Mouse (Mus musculus) neural tube, embryonic 15.5 days (tissue): ENCODE data around the gene Tpm4. TPM values are rescaled to one million over a fixed set of nuclear protein-coding genes. Genes with fewer than 3 reads are reported as not detected.
A peak's percentile ranks its signal among the peaks of the same experiment; 100 is the strongest.

ENCODE experiments used
- ATAC-seq: fragments of 200-750 bp; cut with Nextera tagmentation; 2 replicates; pipeline ENCODE4 v1.8.0; 2017; ENCODE audit warnings: mild to moderate bottlenecking, moderate TSS enrichment, moderate library complexity; ENCODE audit not compliant: low FRiP score
- H3K27ac ChIP-seq: fragments of 300-500 bp; sonication (generic); replicated peaks from 2 replicates; pipeline ENCODE4 v1.5.1; 2015; ENCODE audit warnings: mild to moderate bottlenecking, inconsistent platforms
- H3K27me3 ChIP-seq: fragments of 300-500 bp; sonication (generic); replicated peaks from 2 replicates; pipeline ENCODE4 v1.6.1; 2015; ENCODE audit warnings: inconsistent platforms
- H3K36me3 ChIP-seq: fragments of 300-500 bp; sonication (generic); 2 replicates; pipeline ENCODE4 v1.6.1; 2015; ENCODE audit warnings: inconsistent platforms
- H3K4me1 ChIP-seq: fragments of 300-500 bp; sonication (generic); 2 replicates; pipeline ENCODE4 v1.6.1; 2015; ENCODE audit warnings: inconsistent platforms
- H3K4me2 ChIP-seq: fragments of 300-500 bp; sonication (generic); 2 replicates; pipeline ENCODE4 v1.6.1; 2015; ENCODE audit warnings: inconsistent platforms, mild to moderate bottlenecking, moderate library complexity
- H3K4me3 ChIP-seq: fragments of 300-500 bp; sonication (generic); replicated peaks from 2 replicates; pipeline ENCODE4 v1.5.1; 2015; ENCODE audit warnings: mild to moderate bottlenecking, inconsistent platforms
- H3K9ac ChIP-seq: fragments of 300-500 bp; sonication (generic); replicated peaks from 2 replicates; pipeline ENCODE4 v1.6.1; 2015; ENCODE audit warnings: mild to moderate bottlenecking, inconsistent platforms
- H3K9me3 ChIP-seq: fragments of 300-500 bp; sonication (generic); replicated peaks from 2 replicates; pipeline ENCODE4 v1.6.1; 2016; ENCODE audit warnings: inconsistent platforms
- WGBS: fragments of 180-500 bp; shearing (Covaris S2); methylation state at CpG from one replicate; pipeline ENCODE4 v1.1.7; 2015; ENCODE audit warnings: mixed read lengths; 5-methylcytosine and 5-hydroxymethylcytosine counted together
- polyA plus RNA-seq: library from polyadenylated mRNA; unstranded; fragments of >200 nt; fragmentation: Nextera tagmentation; extraction: Ambion mirVana; gene quantifications from 2 replicates; pipeline ENCODE4 v1.2.1, GENCODE M21; 2015

Tpm4 gene
- polyA plus RNA-seq, 1 experiment from 2014 or later = 156 TPM

DNA sequence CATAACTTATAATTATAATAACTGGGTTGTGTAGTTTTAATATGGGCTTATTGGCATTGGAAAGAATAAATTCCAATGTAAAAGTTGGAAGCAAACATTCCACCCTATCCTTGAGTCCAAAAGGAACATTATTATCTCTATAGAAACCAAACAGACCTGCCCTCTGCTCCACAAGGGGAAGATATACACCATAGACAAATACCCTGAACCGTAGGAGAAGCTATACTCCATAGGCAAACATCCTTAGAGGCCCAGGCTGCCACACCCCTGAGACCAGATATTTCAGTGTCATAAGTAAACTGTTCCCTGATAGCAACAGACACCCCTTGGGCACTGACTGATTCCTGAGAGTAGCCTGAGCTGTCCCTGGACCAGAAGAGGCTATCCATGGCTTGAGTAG is 6.9 kb upstream of the Tpm4 start:
- Histone ChIP-seq H3K9ac (no peak overlapping the region), H3K9me3 (no peaks in the 10 kb centered on the region), H3K27ac (no peak overlapping the region), H3K36me3 (no peaks in the 10 kb centered on the region), H3K27me3 (no peaks in the 10 kb centered on the region), H3K4me1 (no peaks in the 10 kb centered on the region), H3K4me2 (no peak overlapping the region), H3K4me3 (no peak overlapping the region)
- 81% methylated on average over 1 of the region's 1 CpGs for WGBS
- no peak for ATAC-seq

DNA sequence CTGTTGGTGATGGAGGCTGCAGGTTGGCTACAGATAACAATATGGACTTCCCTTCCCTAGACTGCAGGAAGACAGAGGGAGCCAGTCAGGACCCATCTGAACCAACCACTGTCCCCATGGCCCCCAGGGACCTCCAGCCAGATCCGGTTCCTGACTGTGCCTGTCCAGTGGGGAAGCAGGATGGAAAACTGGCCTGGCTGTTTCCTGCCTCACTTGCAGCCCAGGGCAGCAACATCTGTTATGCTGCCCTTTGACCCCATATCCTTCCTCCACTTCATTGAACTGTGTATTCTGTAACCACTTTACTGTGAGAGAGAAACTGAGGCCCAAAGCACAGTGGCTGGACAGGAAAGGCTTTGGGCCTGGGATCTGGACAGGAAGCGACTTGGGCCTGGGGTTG is 3.5 kb upstream of the Tpm4 start:
- 86% methylated on average over 2 of the region's 2 CpGs for WGBS
- H3K27me3 ChIP-seq = no peaks in the 10 kb centered on the region
- H3K9ac ChIP-seq = no peak overlapping the region
- peaks cover 5% of the 10 kb centered on the region for H3K4me1 ChIP-seq
- ATAC-seq = no peak
- H3K9me3 ChIP-seq = no peaks in the 10 kb centered on the region
- H3K27ac ChIP-seq = no peak overlapping the region
- no peaks in the 10 kb centered on the region for H3K36me3 ChIP-seq
- no peak overlapping the region for H3K4me2 ChIP-seq
- no peak overlapping the region for H3K4me3 ChIP-seq

DNA sequence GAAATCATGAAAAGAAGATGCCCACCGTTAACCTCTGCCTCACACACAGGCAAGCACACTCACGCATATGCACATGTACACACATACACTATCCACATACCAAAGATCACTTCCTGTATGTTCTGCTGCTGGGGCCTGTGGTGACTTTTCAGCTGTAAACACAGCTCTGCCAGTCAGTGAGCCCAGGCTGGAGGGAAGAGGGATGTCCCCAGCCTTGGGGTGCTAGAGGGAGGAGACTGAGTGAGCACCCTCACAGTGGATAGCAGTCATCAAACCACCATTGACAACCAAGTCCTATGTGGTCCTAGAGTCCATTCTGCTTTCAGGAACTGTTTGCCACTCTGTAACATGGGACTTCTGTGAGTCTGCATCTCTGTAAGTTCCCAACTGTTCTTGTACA is 2.9 kb upstream of the Tpm4 start:
- ATAC-seq = no peak
- Histone ChIP-seq H3K9me3 (no peaks in the 10 kb centered on the region), H3K36me3 (no peaks in the 10 kb centered on the region), H3K4me1 (peaks cover 11% of the 10 kb centered on the region), H3K27ac (no peak overlapping the region), H3K9ac (no peak overlapping the region), H3K4me2 (no peak overlapping the region), H3K4me3 (no peak overlapping the region), H3K27me3 (no peaks in the 10 kb centered on the region)
- WGBS = 82% methylated on average over 2 of the region's 2 CpGs

DNA sequence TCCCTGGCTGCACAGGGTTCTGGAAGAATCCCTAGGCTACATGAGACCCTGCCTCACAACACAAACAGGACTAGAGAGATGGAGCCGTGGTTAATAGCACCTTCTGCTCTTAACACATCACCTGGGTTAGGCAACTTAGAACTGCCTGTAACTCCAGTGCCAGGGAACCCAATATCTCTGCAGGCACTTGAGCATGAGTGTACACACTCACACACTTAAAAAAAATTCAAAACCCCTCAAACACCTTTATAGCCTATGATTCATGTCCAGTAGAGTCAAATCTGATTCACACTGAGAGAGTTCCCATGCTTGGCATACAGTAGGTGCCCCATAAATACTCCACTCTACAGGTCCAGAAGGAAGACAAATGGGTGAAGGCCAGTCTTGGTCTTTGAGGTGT is 2.4 kb upstream of the Tpm4 start:
- ATAC-seq = no peak
- H3K4me1 ChIP-seq = peaks cover 16% of the 10 kb centered on the region
- no peak overlapping the region for H3K4me3 ChIP-seq
- H3K36me3 ChIP-seq = no peaks in the 10 kb centered on the region
- no peak overlapping the region for H3K9ac ChIP-seq
- no peak overlapping the region for H3K4me2 ChIP-seq
- no peak overlapping the region for H3K27ac ChIP-seq
- H3K27me3 ChIP-seq = no peaks in the 10 kb centered on the region
- no peaks in the 10 kb centered on the region for H3K9me3 ChIP-seq
- 100% methylated on average over 1 of the region's 1 CpGs for WGBS

DNA sequence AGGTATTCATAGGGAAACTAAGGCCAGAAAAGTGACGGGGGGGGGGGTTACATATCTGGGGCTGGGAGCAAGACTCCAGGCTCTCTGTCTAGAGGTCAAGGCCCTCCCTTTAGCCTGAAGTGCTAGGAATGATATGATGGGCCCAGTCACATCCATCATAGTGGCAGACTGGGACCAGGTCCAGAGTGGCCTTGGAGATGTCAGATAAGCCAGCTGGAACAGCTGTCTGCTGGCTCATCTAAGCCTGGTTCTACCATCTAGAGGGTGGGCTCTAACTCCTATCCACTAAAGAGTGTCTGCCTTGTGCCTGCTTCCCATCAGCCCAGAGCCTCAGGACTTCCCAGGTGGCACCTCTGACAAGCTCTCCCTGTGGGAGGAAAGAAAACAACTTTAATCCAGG is 1.9 kb upstream of the Tpm4 start:
- no peak for ATAC-seq
- WGBS = 79% methylated on average over 1 of the region's 1 CpGs
- no peak overlapping the region for H3K27ac ChIP-seq

DNA sequence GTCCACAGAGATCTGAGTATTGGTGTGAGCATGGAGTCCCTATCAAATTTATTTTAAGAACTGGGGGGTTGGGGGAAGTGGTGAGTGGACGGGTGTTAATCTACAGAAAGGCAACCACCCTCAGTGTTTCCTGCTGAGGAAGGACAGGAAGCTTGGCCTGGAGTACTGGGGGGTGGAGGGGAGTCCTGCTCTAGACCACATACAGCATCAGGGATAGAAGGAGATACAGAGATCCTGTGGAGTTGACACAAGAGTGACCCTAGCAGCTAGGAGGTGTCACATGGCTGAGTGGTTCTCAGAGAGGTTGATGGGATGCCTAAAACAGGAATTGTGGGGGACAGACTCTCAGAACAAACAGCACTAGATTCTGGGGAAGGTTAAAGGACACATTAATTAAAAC is 1.3 kb upstream of the Tpm4 start:
- no peak overlapping the region for H3K9ac ChIP-seq
- H3K4me2 ChIP-seq = no peak overlapping the region
- no peaks in the 10 kb centered on the region for H3K27me3 ChIP-seq
- H3K4me3 ChIP-seq = no peak overlapping the region
- no peaks in the 10 kb centered on the region for H3K9me3 ChIP-seq
- H3K4me1 ChIP-seq = peaks cover 19% of the 10 kb centered on the region
- no peak for ATAC-seq
- no peak overlapping the region for H3K27ac ChIP-seq
- WGBS = 81% methylated on average over 1 of the region's 1 CpGs
- H3K36me3 ChIP-seq = peaks cover 2% of the 10 kb centered on the region

More for the DNA sequence above, 1.9 kb upstream of the Tpm4 start:
- Histone ChIP-seq H3K9me3 (no peaks in the 10 kb centered on the region), H3K27me3 (no peaks in the 10 kb centered on the region), H3K4me1 (peaks cover 19% of the 10 kb centered on the region), H3K4me3 (no peak overlapping the region), H3K9ac (no peak overlapping the region), H3K4me2 (no peak overlapping the region), H3K36me3 (no peaks in the 10 kb centered on the region)

DNA sequence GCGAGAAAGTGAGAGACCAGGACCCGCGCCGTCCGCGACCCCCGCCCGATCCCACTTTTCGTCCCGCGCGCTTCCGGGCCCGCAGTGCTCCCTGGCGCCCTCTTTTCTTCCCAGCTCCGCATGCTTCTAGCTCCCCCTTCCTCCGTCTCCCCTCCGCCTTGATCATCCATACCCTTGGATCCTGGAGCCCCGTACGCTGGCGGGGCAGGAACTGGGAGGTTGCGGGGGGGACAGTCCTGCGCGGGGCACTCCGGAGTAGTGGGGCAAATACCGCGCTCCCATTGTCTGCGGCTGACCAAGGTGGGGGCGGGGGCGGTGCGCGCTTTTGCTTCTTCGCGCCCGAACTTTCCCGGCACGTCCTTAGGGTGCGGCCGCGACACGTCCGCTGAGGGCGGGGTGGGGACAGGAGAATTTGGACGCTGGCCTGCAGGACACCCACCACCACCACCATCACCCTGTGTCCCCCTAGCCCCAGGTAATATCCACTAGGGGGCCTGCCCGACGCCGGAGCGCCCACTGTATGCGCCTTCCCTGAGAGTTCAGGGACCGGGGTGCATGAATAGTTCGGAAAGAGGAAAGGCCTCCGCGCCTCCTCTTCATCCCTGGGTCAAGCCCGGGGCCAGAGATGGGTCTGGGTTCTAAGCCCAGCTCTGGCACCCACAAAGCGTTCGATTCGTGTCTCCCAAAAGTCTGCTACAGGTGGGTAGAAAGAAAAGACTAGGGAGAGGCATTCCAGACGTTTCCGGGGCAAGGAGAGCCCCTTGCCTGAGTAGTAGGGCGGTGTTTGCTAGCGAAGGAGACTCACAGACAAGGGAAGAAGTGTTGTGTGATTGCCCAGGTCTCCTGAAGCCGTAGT is 899 bp downstream of the Tpm4 start:
- peak overlapping the region; percentile 85 for H3K4me2 ChIP-seq
- no peaks in the 10 kb centered on the region for H3K27me3 ChIP-seq
- ATAC-seq = peak; percentile 71
- H3K9ac ChIP-seq = peak overlapping the region; percentile 84
- H3K36me3 ChIP-seq = peaks cover 22% of the 10 kb centered on the region
- H3K4me3 ChIP-seq = peak overlapping the region; percentile 82
- under 1% methylated on average over 62 of the region's 62 CpGs for WGBS
- H3K27ac ChIP-seq = peak overlapping the region; percentile 88
- no peaks in the 10 kb centered on the region for H3K9me3 ChIP-seq
- H3K4me1 ChIP-seq = peaks cover 19% of the 10 kb centered on the region

DNA sequence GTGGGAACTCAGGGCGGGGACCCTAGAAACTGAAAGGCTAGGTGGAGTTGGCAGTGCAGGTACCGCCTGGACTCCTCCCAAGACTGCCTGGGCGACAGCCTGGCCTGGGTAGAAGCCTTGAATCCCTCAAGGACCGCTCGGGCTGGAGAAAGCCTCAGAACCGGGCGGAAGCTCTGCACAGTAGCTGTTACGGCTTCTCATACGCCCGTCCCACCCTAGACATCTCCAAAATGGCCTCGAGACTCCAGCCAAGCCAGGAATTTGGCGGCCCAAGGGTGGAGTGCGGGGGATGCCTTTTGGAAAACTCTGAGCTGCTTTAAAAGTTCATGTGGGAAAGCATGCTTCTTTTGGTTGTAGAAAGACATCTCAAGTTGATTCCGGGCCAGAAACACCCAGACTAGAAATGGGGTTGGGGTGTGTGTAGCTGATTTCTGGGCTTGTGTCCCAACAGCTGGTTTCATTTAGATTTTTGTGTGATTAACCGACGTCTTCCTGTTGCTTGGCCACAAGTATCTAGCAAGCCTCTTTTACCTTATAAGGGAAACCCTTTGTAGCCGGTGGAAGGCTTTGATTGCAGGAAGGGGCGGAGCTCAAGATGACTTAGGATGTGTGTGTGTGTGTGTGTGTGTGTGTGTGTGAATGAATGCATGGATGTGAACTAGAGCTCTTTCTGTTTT is 1.7 kb downstream of the Tpm4 start:
- WGBS = under 1% methylated on average over 18 of the region's 18 CpGs
- ATAC-seq = peak; percentile 19; the same call in 1 of the 2 replicates
- peak overlapping the region; percentile 82 for H3K4me3 ChIP-seq
- no peaks in the 10 kb centered on the region for H3K27me3 ChIP-seq
- peak overlapping the region; percentile 88 for H3K27ac ChIP-seq
- peaks cover 29% of the 10 kb centered on the region for H3K36me3 ChIP-seq
- peak overlapping the region; percentile 85 for H3K4me2 ChIP-seq
- H3K9ac ChIP-seq = peak overlapping the region; percentile 84
- peaks cover 19% of the 10 kb centered on the region for H3K4me1 ChIP-seq
- no peaks in the 10 kb centered on the region for H3K9me3 ChIP-seq

DNA sequence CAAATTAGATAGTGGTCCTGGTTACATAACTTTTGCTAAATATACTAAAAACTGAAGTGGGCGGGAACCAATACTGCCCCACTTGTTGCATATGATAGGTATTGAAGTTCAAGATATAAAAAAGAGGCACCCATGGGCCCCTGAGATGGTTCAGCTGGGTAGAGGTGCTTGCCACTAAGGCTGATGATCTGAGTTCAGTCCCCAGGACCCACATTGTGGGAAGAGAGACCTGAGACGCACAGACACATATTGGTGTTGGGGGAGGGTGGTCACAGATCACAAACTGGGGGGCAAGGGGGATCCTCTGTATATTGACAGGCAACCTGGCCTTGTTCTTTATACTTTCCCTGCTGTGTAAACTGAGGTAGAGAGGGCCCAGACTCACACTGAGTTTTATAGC is 2.7 kb downstream of the Tpm4 start:
- no peak overlapping the region for H3K27ac ChIP-seq
- WGBS = 95% methylated on average over 2 of the region's 2 CpGs
- no peak overlapping the region for H3K9ac ChIP-seq
- H3K4me2 ChIP-seq = peak overlapping the region; percentile 85; the same call in 1 of the 2 replicates
- H3K27me3 ChIP-seq = no peaks in the 10 kb centered on the region
- no peak for ATAC-seq
- no peaks in the 10 kb centered on the region for H3K9me3 ChIP-seq
- H3K36me3 ChIP-seq = peaks cover 38% of the 10 kb centered on the region
- H3K4me3 ChIP-seq = no peak overlapping the region
- H3K4me1 ChIP-seq = peaks cover 19% of the 10 kb centered on the region

DNA sequence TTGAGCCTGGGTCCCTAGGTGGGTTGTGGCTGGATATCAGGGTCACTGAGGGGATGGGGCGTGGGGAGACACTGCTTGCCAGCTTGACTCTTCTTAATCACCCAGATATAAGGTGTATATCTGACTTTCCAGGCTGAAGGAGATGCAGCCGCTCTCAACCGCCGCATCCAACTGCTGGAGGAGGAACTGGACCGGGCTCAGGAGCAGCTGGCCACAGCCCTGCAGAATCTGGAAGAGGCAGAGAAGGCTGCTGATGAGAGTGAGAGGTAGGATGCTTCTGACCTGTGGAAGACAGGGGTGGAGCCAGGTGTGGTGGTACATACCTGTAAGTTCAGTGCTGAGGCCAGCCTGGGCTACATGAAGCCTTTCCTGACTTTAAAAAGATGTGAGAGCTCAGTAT is 3.7 kb downstream of the Tpm4 start:
- no peak overlapping the region for H3K9ac ChIP-seq
- H3K4me1 ChIP-seq = peaks cover 19% of the 10 kb centered on the region
- H3K27ac ChIP-seq = no peak overlapping the region
- H3K9me3 ChIP-seq = no peaks in the 10 kb centered on the region
- H3K36me3 ChIP-seq = peaks cover 49% of the 10 kb centered on the region
- over 99% methylated on average over 5 of the region's 5 CpGs for WGBS
- H3K4me3 ChIP-seq = no peak overlapping the region
- ATAC-seq = no peak
- H3K27me3 ChIP-seq = no peaks in the 10 kb centered on the region
- no peak overlapping the region for H3K4me2 ChIP-seq

DNA sequence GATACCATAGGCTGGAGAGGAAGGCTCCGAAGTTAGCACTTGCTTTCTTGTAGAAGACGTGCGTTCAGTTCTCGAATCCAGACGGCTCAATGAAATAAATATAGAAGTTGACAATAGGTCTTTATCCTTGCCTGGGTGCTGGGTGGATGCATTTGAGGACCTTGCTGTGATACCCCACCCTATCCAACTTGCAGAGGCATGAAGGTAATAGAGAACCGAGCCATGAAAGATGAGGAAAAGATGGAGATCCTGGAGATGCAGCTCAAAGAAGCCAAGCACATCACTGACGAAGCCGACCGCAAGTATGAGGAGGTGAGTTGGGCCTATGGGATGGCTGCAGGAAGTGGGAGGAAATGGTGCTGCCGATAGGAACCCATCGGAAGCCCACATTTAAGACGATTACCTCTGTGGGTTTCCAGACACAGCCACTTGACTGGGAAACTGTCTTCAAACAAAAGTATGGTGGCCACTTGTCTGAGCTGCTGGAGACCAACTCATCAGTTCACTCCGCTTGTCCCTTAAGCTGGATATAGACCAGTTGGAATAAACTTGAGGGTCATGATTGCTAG is 8.6 kb downstream of the Tpm4 start:
- no peak for ATAC-seq
- WGBS = 93% methylated on average over 13 of the region's 13 CpGs
- Histone ChIP-seq H3K9me3 (no peaks in the 10 kb centered on the region), H3K36me3 (peaks cover 91% of the 10 kb centered on the region), H3K4me3 (no peak overlapping the region), H3K9ac (no peak overlapping the region), H3K4me2 (no peak overlapping the region), H3K27ac (no peak overlapping the region), H3K4me1 (no peaks in the 10 kb centered on the region), H3K27me3 (no peaks in the 10 kb centered on the region)
